Mouse (Mus musculus): Measurements from ENCODE around the gene Gatm. TPM values are rescaled to one million over a fixed set of nuclear protein-coding genes. Genes with fewer than 3 reads are reported as not detected.

Gatm gene
- total RNA-seq (2021), result 10 to 100 TPM; 58.7 to 60.1 TPM

DNA sequence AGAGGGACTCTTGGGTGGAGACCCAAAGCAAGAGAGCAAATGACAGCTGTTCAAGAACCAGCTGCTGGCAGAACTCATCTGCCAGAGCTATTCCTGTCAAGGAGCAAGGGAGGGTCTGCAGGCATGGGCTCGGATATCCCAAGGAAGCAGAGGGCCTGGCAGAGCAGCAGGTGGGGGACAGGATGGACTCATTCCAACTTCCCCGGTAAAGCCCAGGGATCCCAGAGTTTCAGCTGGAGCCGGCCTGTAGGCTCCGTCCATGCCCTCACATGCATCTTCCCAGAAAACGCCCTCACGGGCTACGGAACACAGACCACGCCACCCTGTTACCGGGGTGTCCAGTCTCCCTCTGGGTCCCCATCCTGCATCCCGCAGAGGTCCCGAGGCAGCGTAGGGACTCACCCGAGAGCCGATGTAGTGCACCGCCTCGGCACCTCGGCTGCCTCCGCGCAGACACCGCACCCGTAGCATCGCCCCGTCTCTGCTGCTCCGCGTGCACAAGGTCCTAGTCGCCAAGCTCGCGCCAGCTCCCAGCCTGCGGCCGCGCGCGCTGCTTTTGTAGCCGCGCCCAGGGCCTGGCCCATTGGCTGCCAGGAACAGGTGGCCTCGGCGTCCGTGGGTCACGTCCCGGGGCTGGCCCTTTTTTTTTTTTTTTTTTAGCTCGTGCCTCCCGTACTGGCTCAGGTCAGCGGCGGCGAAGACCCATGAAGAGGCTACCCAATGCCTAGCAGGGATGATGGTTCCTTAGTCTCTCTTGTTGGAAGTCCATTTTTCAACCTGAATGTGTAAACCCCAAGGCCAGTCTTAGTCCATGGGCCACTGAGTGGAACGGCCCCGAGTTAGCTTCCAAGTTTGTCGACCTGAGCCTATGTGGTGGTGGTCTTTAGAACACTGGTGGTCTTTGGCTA is at the start of gene Gatm:
TSS of gene Gatm (minus strand) at position 558 of the 908 bp plus-strand sequence.
- peak; percentile 66 to 76 for DNase-seq

DNA sequence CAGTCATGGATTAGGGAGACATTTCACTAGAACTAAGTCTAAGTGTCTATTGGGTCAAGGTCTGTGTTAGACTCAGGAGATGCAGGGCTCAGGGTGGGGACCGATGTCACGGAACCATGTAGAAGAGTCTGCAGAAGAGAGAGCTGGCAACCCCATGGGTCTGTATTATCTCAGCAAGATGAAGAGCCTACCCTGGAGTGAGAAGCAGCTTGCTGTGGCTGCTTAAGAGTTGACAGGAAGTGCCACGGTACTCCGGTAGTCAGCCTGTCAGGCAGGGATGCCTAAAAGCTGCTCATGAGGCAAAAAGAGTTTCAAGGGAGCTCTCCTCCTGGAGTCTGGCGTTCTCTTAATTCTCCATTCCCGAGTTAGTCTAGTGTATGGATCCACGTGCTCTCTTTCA is 48.7 kb upstream of the Gatm start:
- no peak for DNase-seq

DNA sequence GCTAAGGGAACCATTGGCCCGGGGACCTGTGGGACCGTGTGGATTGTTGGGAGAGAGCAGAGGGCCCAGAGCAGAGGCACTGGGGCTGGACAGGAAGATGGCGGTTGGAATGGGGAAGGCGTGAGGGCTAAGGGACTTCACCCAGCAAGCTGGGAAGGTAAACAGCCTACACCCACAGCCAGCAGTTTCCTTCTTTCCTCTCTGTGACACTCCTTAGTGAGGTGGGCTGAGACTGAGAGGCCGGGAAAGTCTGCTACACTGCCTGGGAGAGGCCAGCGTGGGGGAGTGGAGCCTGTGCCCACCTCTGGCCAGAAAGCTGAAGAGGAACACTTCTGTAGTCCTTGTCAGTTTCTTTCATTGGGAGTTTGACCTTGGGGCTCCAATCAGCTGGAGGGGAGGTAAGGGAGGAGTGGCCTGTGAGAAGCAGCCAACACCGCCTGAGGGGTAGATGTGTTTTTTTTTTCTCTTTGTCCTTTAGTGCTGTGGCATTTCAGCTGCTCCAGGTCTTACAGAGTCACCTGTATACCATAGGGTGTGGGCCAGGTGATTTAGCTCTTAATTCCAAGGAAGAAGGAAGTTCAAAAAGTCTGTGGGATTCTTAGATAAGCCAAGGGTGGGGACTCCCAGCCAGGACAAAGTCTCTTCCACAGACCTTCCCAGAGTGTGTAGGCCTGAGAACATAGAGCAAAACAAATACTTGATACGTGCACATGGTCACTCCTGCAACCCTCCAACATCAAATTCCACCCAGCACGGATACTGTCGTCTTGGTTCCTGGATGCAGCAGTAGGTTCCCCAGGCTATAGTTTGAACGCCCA is 46.8 kb upstream of the Gatm start:
- no peak for DNase-seq

DNA sequence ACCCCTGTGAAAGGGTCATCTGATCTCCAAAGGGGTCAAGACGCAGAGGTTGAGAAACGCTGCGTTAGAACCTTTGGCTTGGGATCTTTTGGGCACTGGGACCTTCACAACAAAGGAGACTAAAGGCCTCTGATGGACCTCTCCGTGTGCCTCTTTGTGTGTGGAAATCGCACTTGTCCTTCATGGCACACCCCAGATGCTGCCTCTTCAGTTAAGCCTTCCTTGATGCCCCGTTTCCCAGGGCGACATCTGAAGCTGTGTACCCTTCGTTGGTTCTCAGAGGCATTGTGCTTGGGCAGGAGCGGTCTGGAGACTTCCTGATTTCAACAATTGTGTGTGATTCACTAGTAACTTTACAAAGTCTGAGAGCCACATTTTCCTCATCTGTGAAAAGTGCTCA is 45.7 kb upstream of the Gatm start:
- no peak for DNase-seq

DNA sequence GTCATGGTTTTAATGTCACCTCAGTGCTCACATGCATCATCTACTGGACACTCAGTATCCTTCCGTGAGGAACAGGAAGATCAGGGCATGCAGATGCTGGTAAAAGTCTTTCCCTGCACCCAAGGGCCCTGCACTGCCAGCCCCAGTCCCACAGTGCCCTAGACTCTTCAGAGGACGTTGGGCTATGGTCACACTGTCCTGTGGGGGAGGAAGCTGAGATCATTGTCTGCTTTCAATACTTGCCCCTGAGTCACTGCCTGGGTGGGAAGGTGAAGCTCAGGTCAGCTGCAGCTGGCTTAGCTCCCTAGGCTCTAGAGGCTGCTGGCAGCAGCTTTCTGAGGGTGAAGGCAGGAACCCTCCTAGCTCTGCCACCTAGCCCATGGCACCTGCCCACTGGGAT is 44.9 kb upstream of the Gatm start:
- no peak for DNase-seq

GRCm38 (mm10) chr2:122652096-122653084 is 41.3 kb upstream of the Gatm start:
- DNase-seq, result no peak

- no peak for DNase-seq
Measured at GRCm38 (mm10) chr2:122638673-122639072, 27.6 kb upstream of the Gatm start.

DNA sequence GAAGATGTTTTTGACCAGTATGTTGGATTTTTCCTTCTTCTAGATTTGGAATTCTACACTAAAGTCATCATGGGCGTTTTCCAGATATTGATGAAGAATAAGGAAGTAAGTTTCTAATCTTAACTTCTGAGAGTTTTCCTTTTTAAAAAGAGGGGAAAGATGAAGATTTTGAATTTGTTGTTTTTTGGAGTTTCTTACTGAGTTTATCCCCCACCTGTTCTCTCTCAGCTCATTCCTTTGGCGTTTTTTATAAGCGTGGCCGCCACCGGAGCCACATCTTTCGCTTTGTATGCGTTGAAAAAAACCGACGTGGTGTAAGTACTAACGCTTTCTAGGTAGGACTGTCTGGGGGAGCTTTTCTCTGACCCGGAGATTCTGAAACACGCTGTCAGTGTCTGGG is 26.9 kb upstream of the Gatm start:
- DNase-seq, result no peak

GRCm38 (mm10) chr2:122637526-122637997 is 26.5 kb upstream of the Gatm start:
- DNase-seq, result peak; percentile 37 to 50

DNA sequence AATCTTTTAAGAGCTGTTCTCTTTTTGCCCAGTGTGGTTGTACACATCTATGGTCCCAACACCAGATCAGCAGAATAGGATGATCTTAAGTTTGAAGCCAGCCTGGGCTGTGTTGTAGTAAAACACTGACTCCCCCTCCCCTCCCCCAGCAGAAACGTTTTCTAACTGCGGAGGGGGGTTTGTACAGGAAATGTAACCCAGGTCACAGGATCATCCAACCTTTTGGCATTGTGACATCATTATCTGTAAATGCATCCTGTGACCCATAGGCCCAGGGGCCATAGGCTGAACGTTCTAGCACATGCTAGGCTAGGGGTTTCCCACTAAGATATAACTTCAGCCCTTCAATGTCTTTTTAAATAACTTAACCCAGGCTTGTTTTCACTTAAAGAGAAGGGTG is 25.6 kb upstream of the Gatm start, which contains the start of gene AA467197:
TSS of gene AA467197 (plus strand) at position 301 of the 400 bp plus-strand sequence.
- no peak for DNase-seq

GRCm38 (mm10) chr2:122631226-122631801 is 20.2 kb upstream of the Gatm start:
- DNase-seq, result no peak

- DNase-seq, result peak; percentile 90
Measured at GRCm38 (mm10) chr2:122630465-122631225, 19.5 kb upstream of the Gatm start.

- DNase-seq, result no peak
Measured at GRCm38 (mm10) chr2:122629871-122630270, 18.8 kb upstream of the Gatm start.

DNA sequence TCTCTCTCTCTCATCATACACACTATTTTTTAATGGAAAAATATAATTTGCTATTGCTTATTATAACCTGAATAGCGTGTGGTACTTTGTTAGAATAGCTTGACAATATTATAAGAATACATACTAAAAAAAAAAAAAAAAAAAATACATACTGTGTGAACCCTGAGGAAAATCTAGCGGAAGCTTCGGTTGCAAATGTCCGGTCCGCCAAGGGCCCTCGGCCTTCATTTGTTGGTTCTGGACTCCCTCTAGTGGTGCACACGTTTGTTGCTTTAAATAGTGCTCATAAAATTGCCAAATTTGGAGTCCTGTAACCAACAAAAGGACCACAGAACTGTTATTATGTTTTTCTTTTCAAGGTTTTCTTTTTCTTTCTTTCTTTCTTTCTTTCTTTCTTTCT is 17.9 kb upstream of the Gatm start:
- peak; percentile 72 to 74 for DNase-seq

- DNase-seq, result no peak
Measured at GRCm38 (mm10) chr2:122625930-122626329, 14.8 kb upstream of the Gatm start.

GRCm38 (mm10) chr2:122621337-122622110 is 10.4 kb upstream of the Gatm start:
- no peak for DNase-seq

GRCm38 (mm10) chr2:122618719-122619118 is 7.6 kb upstream of the Gatm start:
- DNase-seq, result no peak

- DNase-seq, result no peak
Measured at GRCm38 (mm10) chr2:122617792-122618191, 6.7 kb upstream of the Gatm start.

GRCm38 (mm10) chr2:122616237-122616636 is 5.1 kb upstream of the Gatm start:
- DNase-seq, result peak in 1 of 2 experiments; percentile 23

GRCm38 (mm10) chr2:122611654-122611973 is 511 bp upstream of the Gatm start:
- DNase-seq, result no peak

All from layer of hippocampus, postnatal 36 days (tissue).